Mouse (Mus musculus) MEL (cell line): ENCODE data around the gene Psmd8.

Experiments used
- CTCF ChIP-seq, 3 experiments: IDR thresholded peaks in 2 of 3; conservative IDR thresholded peaks in 1 of 3; 2 replicates each; pipeline ENCODE4 v1.5.1; 2011 to 2012; ENCODE audit warnings: low read length in 3 of 3, low read depth in 2 of 3, mild to moderate bottlenecking in 2 of 3, improper control_type of control experiment in 1 of 3, inconsistent platforms in 1 of 3, mixed read lengths in 1 of 3, moderate library complexity in 1 of 3; ENCODE audit not compliant: control insufficient read depth in 1 of 3, insufficient read depth in 1 of 3, poor library complexity in 1 of 3, severe bottlenecking in 1 of 3
- EP300 ChIP-seq, 2 experiments: IDR thresholded peaks; 2 replicates each; pipeline ENCODE4 v1.6.1; 2011; ENCODE audit warnings: improper control_type of control experiment in 2 of 2, low read length in 2 of 2, low read depth in 1 of 2, mild to moderate bottlenecking in 1 of 2
- GATA1 ChIP-seq: IDR thresholded peaks from 2 replicates; pipeline ENCODE4 v1.6.1; 2011; ENCODE audit warnings: low read depth, low read length, improper control_type of control experiment
- HCFC1 ChIP-seq: IDR thresholded peaks from 2 replicates; pipeline ENCODE4 v1.6.1; 2012; ENCODE audit warnings: low read depth, mild to moderate bottlenecking, inconsistent platforms, low read length, improper control_type of control experiment, moderate library complexity
- MAX ChIP-seq: IDR thresholded peaks from 2 replicates; pipeline ENCODE4 v1.6.1; 2011; ENCODE audit warnings: low read length, improper control_type of control experiment
- MYC ChIP-seq: IDR thresholded peaks from 2 replicates; pipeline ENCODE4 v1.6.1; 2011; ENCODE audit warnings: low read depth, mild to moderate bottlenecking, low read length, improper control_type of control experiment, moderate library complexity
- NELFE ChIP-seq: IDR thresholded peaks from 2 replicates; pipeline ENCODE4 v1.6.1; 2011; ENCODE audit warnings: low read depth, low read length, improper control_type of control experiment
- POLR2A ChIP-seq, 2 experiments: IDR thresholded peaks; 2 replicates each; pipeline ENCODE4 v1.6.1; 2011 to 2012; ENCODE audit warnings: low read length in 2 of 2, mild to moderate bottlenecking in 2 of 2, control low read depth in 1 of 2, improper control_type of control experiment in 1 of 2, low read depth in 1 of 2, moderate library complexity in 1 of 2; ENCODE audit not compliant: control insufficient read depth in 1 of 2, insufficient read depth in 1 of 2, poor library complexity in 1 of 2
- POLR2AphosphoS2 ChIP-seq: IDR thresholded peaks from 2 replicates; pipeline ENCODE4 v1.6.1; 2011; ENCODE audit warnings: low read length, improper control_type of control experiment
- RCOR1 ChIP-seq: IDR thresholded peaks from 2 replicates; pipeline ENCODE4 v1.6.1; 2012; ENCODE audit warnings: low read depth, mild to moderate bottlenecking, inconsistent platforms, low read length, improper control_type of control experiment
- SIN3A ChIP-seq: IDR thresholded peaks from 2 replicates; pipeline ENCODE4 v1.6.1; 2012; ENCODE audit warnings: low read length, improper control_type of control experiment, inconsistent platforms
- TBP ChIP-seq: IDR thresholded peaks from 2 replicates; pipeline ENCODE4 v1.8.0; 2011; ENCODE audit warnings: low read depth, low read length, improper control_type of control experiment
- TCF12 ChIP-seq: IDR thresholded peaks from 2 replicates; pipeline ENCODE4 v1.6.1; 2014; ENCODE audit warnings: low read depth, mild to moderate bottlenecking, inconsistent platforms, low read length, improper control_type of control experiment, moderate library complexity
- ZNF384 ChIP-seq: IDR thresholded peaks from 2 replicates; pipeline ENCODE4 v1.6.1; 2012; ENCODE audit warnings: low read depth, mild to moderate bottlenecking, inconsistent platforms, low read length, improper control_type of control experiment

- TF ChIP-seq GATA1 (no peak), CTCF (IDR thresholded peaks at IDR 0.05 in 2 of 3, conservative IDR thresholded peaks at IDR 0.05 in 1 of 3; ENCODE audit: control insufficient read depth in 1 of 3, insufficient read depth in 1 of 3, low read depth in 2 of 3, low read length in 3 of 3, poor library complexity in 1 of 3, severe bottlenecking in 1 of 3) (no peak), MYC (no peak), POLR2A (IDR thresholded peaks at IDR 0.05; ENCODE audit: control insufficient read depth in 1 of 2, insufficient read depth in 1 of 2, low read depth in 1 of 2, low read length in 2 of 2, poor library complexity in 1 of 2) (no peak), NELFE (no peak), POLR2AphosphoS2 (no peak), TBP (no peak), MAX (no peak), SIN3A (no peak), RCOR1 (no peak), TCF12 (no peak), EP300 (IDR thresholded peaks at IDR 0.05; ENCODE audit: low read depth in 1 of 2, low read length in 2 of 2) (no peak), HCFC1 (no peak), ZNF384 (no peak)
Measured at GRCm38 (mm10) chr7:29141416-29141815, 39.1 kb downstream of the Psmd8 start.
